Mouse (Mus musculus): ENCODE data around the gene Slit1.

DNA sequence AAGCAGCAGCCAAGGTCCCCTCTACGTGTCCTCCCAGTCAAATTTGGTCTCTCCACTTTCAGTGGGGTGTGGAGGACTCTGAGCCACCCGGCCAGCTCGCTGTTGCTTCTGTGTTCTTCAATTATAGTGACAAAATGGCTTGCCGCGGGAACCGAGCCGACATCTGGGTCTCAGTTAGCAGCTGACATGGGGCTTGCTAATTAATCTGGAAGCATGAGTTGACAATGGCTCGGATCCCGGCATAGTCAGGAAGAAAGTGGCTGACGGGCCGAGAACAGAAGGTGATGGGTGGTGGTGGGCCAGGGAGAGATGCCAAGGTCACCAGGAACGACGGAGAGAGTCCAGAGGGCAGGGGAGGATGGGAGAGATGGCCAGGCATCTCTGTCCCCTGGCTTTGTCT lies 55.2 kb downstream of the Slit1 start:
- no peak for TF ChIP-seq CTCF (IDR thresholded peaks at IDR 0.05; ENCODE audit: insufficient read depth, low read length)
- TF ChIP-seq POLR2A (IDR thresholded peaks at IDR 0.05; ENCODE audit: borderline replicate concordance, extremely low read depth, low read depth, low read length): no peak
